24 mouse cellular contexts compared by ENCODE assay signal in the genomic region with DNA sequence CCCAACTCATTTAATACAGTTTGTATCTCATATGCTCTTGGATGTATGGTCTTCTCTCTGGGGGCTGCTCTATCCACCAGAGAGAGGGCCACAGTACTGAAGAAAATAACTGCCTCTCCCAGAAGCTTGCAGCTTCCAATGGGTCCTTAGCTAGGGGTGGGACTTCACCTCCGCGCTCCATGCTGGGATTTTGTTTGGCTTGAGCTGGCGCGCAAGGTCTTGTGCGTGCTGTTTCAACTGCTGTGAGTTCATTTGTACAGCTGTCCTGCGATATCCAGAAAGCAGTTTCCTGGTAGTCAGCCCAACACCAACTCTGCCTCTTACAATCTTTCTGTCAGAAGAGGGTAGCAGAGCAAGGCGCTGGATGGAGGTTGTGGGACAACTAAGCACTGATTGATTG. TPM values are rescaled to one million over a fixed set of nuclear protein-coding genes. Genes with fewer than 3 reads are reported as not detected.
DNase-seq lines count a peak whose midpoint lies in the region; ATAC-seq and TF ChIP-seq lines count a peak whose summit lies in the region.
"Had no signal": no experiment of that assay in that cellular context is flagged by ENCODE, and none has a peak within 500 bp of the region (broad histone marks: within the 10 kb centered on the region; RNA-seq: fewer than 3 reads in every experiment).

No protein-coding gene starts in this region.

- no peak for TF ChIP-seq EP300 in liver, postnatal 0 days (IDR thresholded peaks at IDR 0.05; ENCODE audit: low read depth)

- H3K4me1 ChIP-seq in heart, embryonic 14.5 days (ENCODE audit: control insufficient read depth in 2 of 2, insufficient read depth in 2 of 2, low read length in 2 of 2): no peaks in the 10 kb centered on the region
- H3K4me1 ChIP-seq in liver, postnatal 0 days (ENCODE audit: insufficient read depth): peaks cover 3% of the 10 kb centered on the region; the same call in 1 of the 2 replicates
- H3K4me1 ChIP-seq in liver, embryonic 12.5 days: no peaks in the 10 kb centered on the region
- H3K4me1 ChIP-seq: midbrain, embryonic 12.5 days had no signal

- H3K9me3 ChIP-seq in heart, embryonic 14.5 days (ENCODE audit: control insufficient read depth, low read length): no peaks in the 10 kb centered on the region
- no peaks in the 10 kb centered on the region for H3K9me3 ChIP-seq in liver, postnatal 0 days (ENCODE audit: low read length)
- no peaks in the 10 kb centered on the region for H3K9me3 ChIP-seq in liver, embryonic 12.5 days (replicated peaks)
- H3K9me3 ChIP-seq: embryonic facial prominence, embryonic 12.5 days; limb, embryonic 15.5 days; midbrain, embryonic 12.5 days had no signal

- H3K9ac ChIP-seq in heart, embryonic 14.5 days (ENCODE audit: low read length): no peak overlapping the region
- no peak overlapping the region for H3K9ac ChIP-seq in liver, postnatal 0 days (replicated peaks)
- H3K9ac ChIP-seq in liver, embryonic 12.5 days: no peak overlapping the region
- H3K9ac ChIP-seq: embryonic facial prominence, embryonic 12.5 days; limb, embryonic 15.5 days; midbrain, embryonic 12.5 days had no signal

- H3K36me3 ChIP-seq in heart, embryonic 14.5 days (ENCODE audit: control insufficient read depth, insufficient read depth, low read length): no peaks in the 10 kb centered on the region
- no peaks in the 10 kb centered on the region for H3K36me3 ChIP-seq in liver, postnatal 0 days (replicated peaks; ENCODE audit: insufficient read depth, low read length)
- H3K36me3 ChIP-seq in liver, embryonic 12.5 days: no peaks in the 10 kb centered on the region
- H3K36me3 ChIP-seq: embryonic facial prominence, embryonic 12.5 days; limb, embryonic 15.5 days; midbrain, embryonic 12.5 days had no signal

- no peak for TF ChIP-seq CTCF in liver, postnatal 0 days (IDR thresholded peaks at IDR 0.05; ENCODE audit: low read depth)

- no peak for DNase-seq in heart, adult 8-10 months (ENCODE audit: low spot score)
- DNase-seq in liver, postnatal 0 days: no peak
- peak; percentile 32 for DNase-seq in embryo, embryonic 11 days
- DNase-seq in lung, postnatal 36 days: peak; percentile 31
- DNase-seq in adrenal gland, postnatal 25 days: no peak
- no peak for DNase-seq in spleen, postnatal 14 days (ENCODE audit: low spot score in 2 of 2)
- DNase-seq: cerebellum, adult 9-10 months; gastrocnemius, adult 2 months; heart, adult 2 months; kidney, postnatal 36 days; right cerebral cortex, postnatal 25 days; thymus, adult 18-20 months had no signal

- ATAC-seq in heart, embryonic 14.5 days (ENCODE audit: insufficient number of reproducible peaks, insufficient read depth, low FRiP score, low read depth): no peak
- ATAC-seq in liver, postnatal 0 days: no peak
- ATAC-seq in liver, embryonic 12.5 days: no peak
- ATAC-seq: hindbrain, embryonic 16.5 days; intestine, postnatal 0 days had no signal

- H3K4me2 ChIP-seq in heart, embryonic 14.5 days (ENCODE audit: low read length): peak overlapping the region; percentile 2; the same call in 1 of the 2 replicates
- H3K4me2 ChIP-seq in liver, postnatal 0 days (ENCODE audit: low read depth, low read length): peak overlapping the region; percentile 40; the same call in 1 of the 2 replicates
- H3K4me2 ChIP-seq in liver, embryonic 12.5 days: no peak overlapping the region
- H3K4me2 ChIP-seq: embryonic facial prominence, embryonic 12.5 days; limb, embryonic 15.5 days; midbrain, embryonic 12.5 days had no signal

- WGBS in heart, embryonic 14.5 days: 45% methylated on average over 7 of the region's 7 CpGs
- WGBS in liver, postnatal 0 days (ENCODE audit: insufficient replicate concordance): 52% methylated on average over 7 of the region's 7 CpGs
- WGBS in liver, embryonic 12.5 days (ENCODE audit: insufficient replicate concordance): 69% methylated on average over 7 of the region's 7 CpGs

- no peaks in the 10 kb centered on the region for H3K27me3 ChIP-seq in heart, embryonic 14.5 days (ENCODE audit: control insufficient read depth, insufficient read depth, low read length)
- no peaks in the 10 kb centered on the region for H3K27me3 ChIP-seq in liver, postnatal 0 days (ENCODE audit: insufficient read depth, low read length)
- H3K27me3 ChIP-seq in liver, embryonic 12.5 days (replicated peaks): no peaks in the 10 kb centered on the region
- H3K27me3 ChIP-seq: embryonic facial prominence, embryonic 12.5 days; limb, embryonic 15.5 days; midbrain, embryonic 12.5 days had no signal

- H3K27ac ChIP-seq in heart, embryonic 14.5 days (replicated peaks in 1 of 2; ENCODE audit: control insufficient read depth in 1 of 2, insufficient read depth in 1 of 2, low read depth in 2 of 2, low read length in 2 of 2): no peak overlapping the region
- no peak overlapping the region for H3K27ac ChIP-seq in liver, postnatal 0 days (ENCODE audit: low read depth)
- no peak overlapping the region for H3K27ac ChIP-seq in liver, embryonic 12.5 days
- H3K27ac ChIP-seq: embryonic facial prominence, embryonic 12.5 days; gastrocnemius, adult 2 months; heart, adult 2 months; limb, embryonic 15.5 days; midbrain, embryonic 12.5 days had no signal

- H3K4me3 ChIP-seq in heart, embryonic 14.5 days (ENCODE audit: control insufficient read depth in 1 of 2, insufficient read depth in 1 of 2, low read depth in 1 of 2, low read length in 2 of 2): no peak overlapping the region
- H3K4me3 ChIP-seq in liver, postnatal 0 days (ENCODE audit: low read depth, low read length): no peak overlapping the region
- H3K4me3 ChIP-seq in liver, embryonic 12.5 days: no peak overlapping the region
- H3K4me3 ChIP-seq: embryonic facial prominence, embryonic 12.5 days; gastrocnemius, adult 2 months; heart, adult 2 months; limb, embryonic 15.5 days; midbrain, embryonic 12.5 days had no signal

RNA-seq across cellular contexts. Expression of a gene that starts 18.5 kb away (rescaled TPM):
- polyA plus RNA-seq in heart, embryonic 14.5 days (2014; fragmentation: Nextera tagmentation; extraction: Ambion mirVana): not detected in 2 replicates
- total RNA-seq in heart, adult 8-10 months (2022): not detected
- 0.59 TPM in 1 of 2 replicates, not detected in the other for polyA plus RNA-seq in liver, postnatal 0 days (2015; fragmentation: Nextera tagmentation; extraction: Ambion mirVana)
- polyA plus RNA-seq in liver, embryonic 12.5 days (2016; fragmentation: Nextera tagmentation; extraction: Ambion mirVana): not detected in 2 replicates
- not detected in 2 replicates for total RNA-seq in adrenal gland, postnatal 25 days (2021)
- total RNA-seq: adrenal gland, postnatal 4 days; ES-E14; gastrocnemius, adult 2 months; heart, adult 2 months; layer of hippocampus, postnatal 14 days; left cerebral cortex, postnatal 14 days had no signal
- polyA plus RNA-seq: embryonic facial prominence, embryonic 12.5 days; heart, adult 2 months; hindbrain, embryonic 16.5 days; intestine, postnatal 0 days; limb, embryonic 15.5 days; midbrain, embryonic 12.5 days; neural tube, embryonic 14.5 days had no signal

Comparison
In these comparisons a context has a peak if more than half of its experiments do, and no peak if none do; other contexts are left out.
1. DNase-seq: peak in embryo, embryonic 11 days (single experiment) and lung, postnatal 36 days (single experiment); none in heart, adult 8-10 months (single experiment), liver, postnatal 0 days (single experiment), adrenal gland, postnatal 25 days (single experiment) and spleen, postnatal 14 days (0 of 2).